Mouse (Mus musculus) kidney, adult 2 months (tissue): Measurements from ENCODE around the gene Il1a. TPM values are rescaled to one million over a fixed set of nuclear protein-coding genes. Genes with fewer than 3 reads are reported as not detected.

ENCODE experiments used
- DNase-seq: peaks from one replicate; pipeline ENCODE4 v3.0.0; 2021
- H3K27ac ChIP-seq: fragments of 200-500 bp; 2 replicates; pipeline ENCODE4 v1.5.1; 2012; ENCODE audit warnings: low read depth, low read length, control low read depth, inconsistent platforms; ENCODE audit not compliant: insufficient read depth
- H3K27me3 ChIP-seq: fragments of 200-500 bp; replicated peaks from 2 replicates; pipeline ENCODE4 v1.6.1; 2012; ENCODE audit warnings: mild to moderate bottlenecking, moderate library complexity, low read length, inconsistent platforms; ENCODE audit not compliant: control insufficient read depth, insufficient read depth
- H3K36me3 ChIP-seq: fragments of 200-500 bp; 2 replicates; pipeline ENCODE4 v1.6.1; 2012; ENCODE audit warnings: mild to moderate bottlenecking, moderate library complexity, low read length, inconsistent platforms; ENCODE audit not compliant: control insufficient read depth, insufficient read depth
- H3K4me1 ChIP-seq: fragments of 200-500 bp; 2 replicates; pipeline ENCODE4 v1.6.1; 2011; ENCODE audit warnings: low read length; ENCODE audit not compliant: control insufficient read depth, insufficient read depth
- H3K4me3 ChIP-seq: fragments of 200-500 bp; 2 replicates; pipeline ENCODE4 v1.5.1; 2011; ENCODE audit warnings: mild to moderate bottlenecking, low read depth, low read length, control low read depth; ENCODE audit not compliant: insufficient read depth
- CTCF ChIP-seq: fragments of 200-500 bp; conservative IDR thresholded peaks from 2 replicates; pipeline ENCODE4 v1.5.1; 2011; ENCODE audit warnings: low read depth, mild to moderate bottlenecking, control low read depth, low read length, moderate library complexity, mixed read lengths; ENCODE audit not compliant: insufficient read depth, insufficient read length
- POLR2A ChIP-seq: fragments of 200-500 bp; IDR thresholded peaks from one replicate; pipeline ENCODE4 v1.6.1; 2011; ENCODE audit warnings: low read depth, low read length, control low read depth
- WGBS: fragments of 180-500 bp; shearing (Covaris S2); methylation state at CpG from one replicate; pipeline ENCODE4 v1.1.7; 2018; 5-methylcytosine and 5-hydroxymethylcytosine counted together
- polyA plus RNA-seq: library from polyadenylated mRNA; depleted of rRNA; stranded (reverse); fragments of >200 nt; gene quantifications from 2 replicates; pipeline ENCODE4 v1.2.3, GENCODE M21; 2012

Il1a gene
- polyA plus RNA-seq, 1 experiment: not detected

GRCm38 (mm10) chr2:129265316-129265715, 44.5 kb downstream of the Il1a start:
- no peak for TF ChIP-seq CTCF
- no peak for TF ChIP-seq POLR2A
- DNase-seq: no peak
- H3K27ac ChIP-seq: no peak overlapping the region
- no peaks in the 10 kb centered on the region for H3K4me1 ChIP-seq
- WGBS: 92% methylated on average over 7 of the region's 7 CpGs
- H3K4me3 ChIP-seq: no peak overlapping the region
- H3K36me3 ChIP-seq: no peaks in the 10 kb centered on the region
- H3K27me3 ChIP-seq: no peaks in the 10 kb centered on the region

- H3K36me3 ChIP-seq: no peaks in the 10 kb centered on the region
- no peaks in the 10 kb centered on the region for H3K27me3 ChIP-seq
- no peaks in the 10 kb centered on the region for H3K4me1 ChIP-seq
- WGBS: 66% methylated on average over 5 of the region's 5 CpGs
- H3K4me3 ChIP-seq: no peak overlapping the region
- no peak overlapping the region for H3K27ac ChIP-seq
- no peak for DNase-seq
- no peak for TF ChIP-seq POLR2A
These were observed 46.7 kb downstream of the Il1a start for GRCm38 (mm10) chr2:129263073-129263472.

- H3K27ac ChIP-seq: no peak overlapping the region
- WGBS: 62% methylated on average over 6 of the region's 6 CpGs
- H3K36me3 ChIP-seq: no peaks in the 10 kb centered on the region
- H3K4me1 ChIP-seq: no peaks in the 10 kb centered on the region
- H3K4me3 ChIP-seq: no peak overlapping the region
- no peaks in the 10 kb centered on the region for H3K27me3 ChIP-seq
- no peak for TF ChIP-seq CTCF
- no peak for TF ChIP-seq POLR2A
- no peak for DNase-seq
These were observed 48.5 kb downstream of the Il1a start for GRCm38 (mm10) chr2:129261151-129261794.

GRCm38 (mm10) chr2:129260646-129261045, 49.1 kb downstream of the Il1a start:
- WGBS: 70% methylated on average over 3 of the region's 3 CpGs
- Histone ChIP-seq H3K4me3 (no peak overlapping the region), H3K27ac (no peak overlapping the region), H3K36me3 (no peaks in the 10 kb centered on the region), H3K4me1 (no peaks in the 10 kb centered on the region), H3K27me3 (no peaks in the 10 kb centered on the region)
- no peak for DNase-seq
- TF ChIP-seq POLR2A (no peak), CTCF (no peak)

- TF ChIP-seq CTCF: peak; percentile 80
- no peak for TF ChIP-seq POLR2A
- Histone ChIP-seq H3K4me3 (no peak overlapping the region), H3K27ac (no peak overlapping the region), H3K36me3 (no peaks in the 10 kb centered on the region), H3K4me1 (no peaks in the 10 kb centered on the region), H3K27me3 (no peaks in the 10 kb centered on the region)
- 34% methylated on average over 7 of the region's 7 CpGs for WGBS
- peak; percentile 81 for DNase-seq
These were observed 51.1 kb downstream of the Il1a start for GRCm38 (mm10) chr2:129258475-129259211.

GRCm38 (mm10) chr2:129258056-129258455, 51.7 kb downstream of the Il1a start:
- TF ChIP-seq POLR2A (no peak), CTCF (no peak)
- H3K27ac ChIP-seq: no peak overlapping the region
- H3K4me3 ChIP-seq: no peak overlapping the region
- WGBS: 80% methylated on average over 3 of the region's 3 CpGs
- no peaks in the 10 kb centered on the region for H3K36me3 ChIP-seq
- H3K27me3 ChIP-seq: no peaks in the 10 kb centered on the region
- no peak for DNase-seq
- 0 out of 2 replicates have a peak, but pooled peaks cover 5% of the 10 kb centered on the region for H3K4me1 ChIP-seq

- TF ChIP-seq POLR2A (no peak), CTCF (no peak)
- Histone ChIP-seq H3K4me1 (0 out of 2 replicates have a peak, but pooled peaks cover 5% of the 10 kb centered on the region), H3K27ac (no peak overlapping the region), H3K27me3 (no peaks in the 10 kb centered on the region), H3K4me3 (no peak overlapping the region), H3K36me3 (no peaks in the 10 kb centered on the region)
- 86% methylated on average over 4 of the region's 4 CpGs for WGBS
- no peak for DNase-seq
These were observed 53.8 kb downstream of the Il1a start for GRCm38 (mm10) chr2:129256006-129256405.
